Mouse (Mus musculus) lung, postnatal 36 days (tissue): ENCODE measurements at regions not wholly inside any gene's neighbourhood (a gene's known extent, or its start where the extent isn't known, plus 50 kb on each side); places are given as distances from the start of the nearest gene placed in this dataset.

Source experiments
- DNase-seq: peaks from one replicate; pipeline ENCODE4 v3.0.0; 2022; ENCODE audit warnings: mixed read lengths

DNA sequence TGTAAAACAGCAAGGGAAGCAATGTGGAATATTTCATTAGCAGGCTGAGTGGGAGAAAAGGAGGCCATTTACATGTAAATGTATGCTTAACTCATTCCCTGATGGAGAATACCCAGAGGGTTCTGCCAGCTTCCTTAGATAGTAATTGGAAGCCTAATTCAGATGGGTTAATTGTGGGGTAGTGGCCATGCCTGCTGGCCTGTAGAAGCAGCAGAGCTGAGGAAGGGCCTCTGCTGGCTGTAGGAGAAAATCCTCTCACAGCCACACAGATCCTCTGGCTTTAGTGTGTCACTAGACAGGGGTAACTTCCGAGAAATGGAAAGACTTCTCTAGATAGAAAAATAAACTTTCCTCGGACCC, 1588.7 kb upstream of the Got2 start:
- no peak for DNase-seq

DNA sequence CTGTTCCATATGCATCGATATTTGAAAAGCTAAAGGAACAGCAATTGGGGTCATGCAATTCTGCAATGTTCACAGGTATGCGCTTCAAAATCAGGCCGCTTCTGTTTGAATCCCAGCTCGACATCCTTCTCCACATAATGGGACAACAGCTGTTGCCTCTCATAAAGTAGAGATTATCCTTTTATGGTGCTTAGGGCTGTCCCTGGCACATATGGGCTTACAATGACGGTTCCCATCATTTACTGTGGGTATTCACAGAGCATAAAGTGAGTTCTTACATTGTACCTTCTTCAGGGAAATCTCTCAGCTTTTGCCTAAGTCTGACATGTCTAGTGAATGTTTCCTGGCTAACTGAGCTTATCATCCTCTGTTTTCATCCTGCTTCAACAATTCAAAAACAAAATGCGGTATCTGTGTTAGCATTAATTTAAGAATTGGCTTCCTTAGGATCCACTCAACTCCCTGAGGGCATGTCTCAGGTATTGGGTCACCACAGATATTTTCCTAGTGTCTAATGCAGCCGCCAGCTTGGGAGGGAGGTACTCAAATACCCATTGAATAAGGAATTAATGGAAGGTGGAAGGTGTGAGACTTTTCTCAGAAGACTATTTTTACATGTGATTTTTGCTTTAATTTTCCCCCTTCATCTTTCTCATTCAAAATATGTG, 1588.2 kb upstream of the Got2 start:
- DNase-seq: no peak

DNA sequence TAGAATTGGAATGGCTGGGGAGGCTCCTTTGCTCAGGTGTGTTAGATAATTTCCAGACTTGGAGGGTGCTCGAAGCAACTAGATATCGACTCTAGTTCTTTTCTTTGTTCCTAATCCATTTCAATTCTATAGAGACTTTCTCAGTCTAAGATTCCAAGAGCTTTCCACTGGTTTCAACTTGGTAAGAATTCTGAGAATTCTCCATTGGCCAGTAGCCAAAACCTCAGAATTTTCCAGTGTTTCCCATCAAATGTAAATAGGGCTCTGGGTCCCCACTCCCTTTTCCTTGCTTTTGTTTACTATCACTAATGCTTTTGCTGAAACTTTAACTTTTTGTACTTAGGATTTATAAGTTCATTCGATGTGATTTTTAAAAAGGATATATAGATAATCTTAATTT, 1585.0 kb upstream of the Got2 start:
- no peak for DNase-seq

DNA sequence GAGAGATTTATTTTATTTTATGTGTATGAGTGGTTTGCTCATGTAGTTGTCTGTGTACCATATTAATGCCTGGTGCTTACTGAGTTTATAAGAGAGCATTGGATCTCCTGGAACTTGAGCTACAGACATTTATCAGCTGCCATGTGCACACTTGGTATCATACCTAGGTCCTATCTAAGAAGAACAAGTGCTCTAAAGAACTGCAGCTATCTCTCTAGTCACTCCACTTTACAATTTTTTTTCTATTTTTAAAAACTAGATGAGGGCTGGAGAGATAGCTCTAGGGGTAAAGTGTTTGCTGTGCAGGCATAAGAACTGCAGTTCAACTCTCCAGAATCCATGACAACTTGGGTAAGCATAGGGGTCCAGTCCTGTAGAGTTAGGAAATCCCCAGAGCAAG, 1573.1 kb upstream of the Got2 start:
- no peak for DNase-seq

DNA sequence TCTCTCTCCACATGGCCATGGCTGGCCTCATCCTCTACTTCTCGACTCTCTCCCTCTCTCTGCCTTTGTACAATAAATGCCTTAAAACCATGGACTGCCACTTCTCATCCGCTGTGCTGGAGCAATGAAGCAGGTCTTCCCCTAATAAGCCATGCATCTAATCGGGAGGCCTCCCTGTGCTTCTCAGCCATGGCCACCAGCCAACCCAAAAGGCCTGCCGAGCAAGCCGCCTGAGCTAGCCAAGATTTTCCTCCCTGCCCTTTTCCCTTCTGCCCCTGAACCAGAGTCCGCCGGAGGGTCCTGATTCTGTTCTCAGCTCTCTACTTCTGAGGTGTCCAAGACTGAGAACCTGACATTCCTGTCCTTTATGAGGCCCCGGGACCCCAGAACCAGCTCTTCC, 1559.3 kb upstream of the Got2 start:
- DNase-seq: no peak

DNA sequence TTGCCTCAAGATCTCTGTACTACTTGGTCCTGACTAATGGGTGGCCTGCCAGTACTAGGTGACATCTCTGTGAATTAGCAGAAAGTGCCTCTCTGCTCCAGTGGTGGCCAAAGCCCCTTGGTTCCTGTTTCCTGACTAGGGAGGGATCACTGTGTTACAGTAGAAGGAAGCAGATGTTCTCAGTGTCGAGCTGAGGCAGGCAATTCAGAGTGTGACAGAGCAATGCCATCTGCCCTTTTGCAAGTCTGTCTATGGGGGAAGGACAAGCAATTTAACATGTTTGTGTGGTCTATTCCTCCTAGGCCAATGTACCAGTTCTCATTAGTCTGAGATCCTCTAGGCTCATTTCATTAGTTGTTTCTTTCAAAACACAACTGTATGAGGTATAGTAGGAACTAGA, 1553.1 kb upstream of the Got2 start:
- no peak for DNase-seq

DNA sequence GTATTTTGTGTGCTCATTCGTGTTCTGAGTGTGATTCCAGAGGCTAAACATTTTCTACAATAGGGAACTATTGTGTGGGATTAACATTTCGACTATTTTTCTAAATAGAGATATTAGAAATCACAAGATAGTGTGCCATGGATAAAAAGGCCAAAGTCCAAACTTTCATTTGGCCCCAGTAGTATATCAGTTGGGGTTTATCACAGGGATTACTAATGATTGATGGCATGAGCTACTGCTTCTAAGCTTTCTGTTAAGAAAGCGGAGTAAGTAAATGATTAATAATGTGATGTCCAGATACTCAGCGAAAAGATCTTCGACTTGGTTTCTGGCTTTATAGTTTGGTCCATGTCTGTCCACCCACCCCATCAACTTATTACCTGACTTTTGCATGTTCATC, 1545.2 kb upstream of the Got2 start:
- DNase-seq: no peak

DNA sequence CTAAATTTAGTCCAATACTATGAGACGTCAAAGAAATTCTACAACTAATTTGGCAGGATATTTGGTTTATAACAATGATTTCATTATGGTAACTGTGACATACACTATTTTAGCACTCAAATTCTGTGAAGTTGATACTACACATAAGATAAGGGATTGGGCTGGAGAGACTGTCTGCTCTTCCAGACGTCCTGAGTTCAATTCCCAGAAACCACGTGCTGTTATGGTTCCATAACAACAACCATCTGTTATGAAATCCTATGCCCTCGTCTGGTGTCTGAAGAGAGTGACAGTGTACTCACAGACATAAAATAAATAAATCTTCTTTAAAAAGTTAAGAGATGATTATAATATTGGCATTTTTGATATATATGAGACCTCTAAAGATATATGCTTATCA, 1543.1 kb upstream of the Got2 start:
- no peak for DNase-seq

DNA sequence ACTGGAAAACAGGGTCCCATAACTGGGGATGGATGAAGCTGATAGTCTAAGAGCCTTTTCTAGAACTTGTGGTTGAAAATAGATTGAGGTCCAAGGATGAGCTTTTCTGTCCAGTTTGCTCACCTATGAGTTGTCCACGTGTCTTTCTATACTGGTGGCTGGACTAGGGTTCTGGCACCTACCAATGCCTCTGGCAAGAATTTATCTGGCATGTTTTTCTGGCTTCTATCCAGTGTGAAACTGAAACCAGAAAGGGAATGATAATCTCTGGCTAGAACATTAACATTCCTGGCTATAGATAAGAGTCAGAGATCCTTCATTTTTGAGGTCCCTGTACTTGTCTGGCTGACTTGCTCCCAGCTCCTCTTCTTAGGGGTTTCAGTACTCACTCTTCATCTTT, 1534.0 kb upstream of the Got2 start:
- DNase-seq: no peak

DNA sequence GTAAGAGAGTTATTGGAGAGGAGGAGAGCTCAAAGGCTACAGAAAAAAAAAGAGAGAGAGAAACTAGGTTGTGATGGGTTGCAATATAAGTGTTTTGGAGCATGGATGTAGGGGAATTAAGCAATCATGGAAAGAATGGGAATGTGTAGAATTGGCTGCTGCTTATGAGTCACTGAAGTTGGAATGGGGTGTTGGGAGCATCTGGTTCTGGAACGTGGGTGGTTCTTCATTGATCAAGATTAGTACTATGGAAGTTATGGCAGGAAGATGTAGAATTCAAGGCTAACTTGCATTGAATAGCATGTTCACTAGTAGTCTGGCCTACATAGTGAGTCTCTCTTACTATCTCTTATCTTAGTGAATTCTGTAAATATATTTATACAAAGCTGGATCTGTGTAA, 1526.4 kb upstream of the Got2 start:
- DNase-seq: no peak

DNA sequence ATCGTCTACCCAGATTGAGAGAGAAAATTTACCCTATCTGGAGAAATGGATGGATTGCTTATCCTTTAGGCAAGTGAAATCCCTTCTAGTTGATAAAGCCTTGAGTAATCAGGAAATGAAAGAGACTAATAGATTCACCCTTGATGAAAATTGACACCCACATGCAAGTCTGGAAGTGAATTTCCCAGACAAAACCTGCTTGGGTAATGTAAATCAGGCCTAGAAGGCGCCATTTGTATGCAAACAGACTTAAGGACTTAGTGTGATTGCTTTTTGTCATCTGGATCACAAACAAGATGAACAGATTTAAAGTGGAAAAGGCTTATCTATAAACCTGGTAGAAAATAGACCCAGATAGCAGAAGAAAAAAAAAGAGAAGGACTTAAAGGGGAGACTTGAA, 1515.0 kb upstream of the Got2 start:
- DNase-seq: no peak

DNA sequence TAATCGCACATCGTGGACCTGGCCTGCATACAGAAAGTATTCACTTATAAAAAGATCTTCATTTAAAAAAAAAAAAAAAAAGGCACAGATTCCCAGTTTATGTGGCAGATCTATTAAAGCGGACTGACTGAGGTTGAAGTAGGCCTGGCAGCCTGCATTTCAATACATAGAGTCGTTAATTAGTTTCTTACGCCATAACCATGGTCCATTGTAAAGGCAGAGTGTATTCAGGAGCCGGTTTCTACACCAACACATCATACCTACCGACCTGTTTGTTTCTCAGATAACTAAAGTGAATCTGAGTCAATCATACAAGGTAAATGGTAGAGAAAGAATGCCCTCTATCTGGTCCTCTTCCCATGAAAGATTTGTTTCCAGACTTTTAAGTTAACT, 1509.0 kb upstream of the Got2 start:
- no peak for DNase-seq

DNA sequence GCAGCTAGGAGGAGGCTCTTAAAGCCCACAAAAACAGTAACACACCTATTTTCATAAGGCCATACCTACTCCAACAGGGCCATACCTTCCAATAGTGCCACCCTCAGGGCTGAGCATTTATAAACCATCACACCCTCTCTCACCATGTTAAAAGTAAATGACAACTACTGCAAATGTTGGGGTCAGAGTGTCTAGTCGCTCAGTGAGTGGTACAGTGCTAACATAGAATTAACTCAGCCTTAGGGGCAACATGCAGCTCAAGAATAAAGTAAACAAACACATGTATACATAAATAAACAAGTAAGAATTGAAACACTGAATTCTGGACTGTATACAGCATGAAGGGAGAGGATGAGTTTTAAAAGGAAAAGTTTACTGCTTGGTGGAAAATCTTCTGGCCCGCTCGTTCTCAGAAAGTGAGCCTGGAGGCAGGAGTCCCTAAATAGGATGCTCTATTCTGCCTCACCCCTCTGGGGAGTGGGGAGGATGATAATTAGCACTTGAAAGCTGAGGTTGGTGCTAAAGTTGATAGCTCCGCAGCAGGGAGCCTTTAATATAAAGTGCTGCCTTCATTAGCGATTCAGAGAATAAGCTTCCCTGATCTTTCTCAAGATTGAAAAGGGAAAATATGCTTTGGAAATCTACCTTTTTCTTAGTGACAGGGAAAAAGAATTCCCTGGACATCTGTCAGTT, 1508.4 kb upstream of the Got2 start:
- DNase-seq: no peak

DNA sequence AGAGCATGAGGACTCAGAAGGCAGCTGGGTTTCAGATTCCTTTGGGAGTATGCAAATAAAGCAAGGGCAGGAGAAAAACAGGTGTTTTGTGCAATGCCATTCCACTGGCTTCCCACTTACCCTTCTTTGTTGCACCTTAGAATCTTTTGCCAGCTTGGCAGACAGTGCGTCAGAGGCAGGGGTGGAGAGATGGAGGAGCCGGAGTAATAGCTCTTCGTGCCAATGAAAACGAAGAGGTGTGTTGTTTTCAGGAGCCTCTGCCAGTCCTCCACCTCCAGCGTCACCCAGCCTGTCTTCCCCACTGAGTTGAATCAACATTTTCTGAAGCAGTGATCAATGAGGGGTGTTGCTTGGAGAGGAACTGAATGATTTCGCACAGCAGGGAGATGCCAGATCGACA, 1501.3 kb upstream of the Got2 start:
- no peak for DNase-seq

DNA sequence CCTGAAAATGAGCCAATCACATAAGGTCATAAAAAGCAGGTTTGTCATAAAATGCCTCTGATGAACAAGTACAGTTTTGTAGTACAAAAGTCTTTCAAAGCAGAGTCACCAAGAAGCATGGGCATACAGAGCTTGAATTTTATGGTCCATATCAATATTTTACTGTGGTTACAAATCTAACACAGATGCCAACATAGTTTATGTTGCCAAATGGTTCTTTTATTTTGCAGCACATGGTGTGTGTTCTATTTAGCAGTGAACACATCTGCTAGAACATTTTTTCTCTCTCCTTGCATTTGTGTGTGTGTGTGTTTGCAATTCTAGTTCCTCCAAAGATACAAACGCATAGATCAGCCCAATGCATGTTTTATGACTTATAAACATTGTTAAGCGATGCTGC, 1500.8 kb upstream of the Got2 start:
- no peak for DNase-seq

DNA sequence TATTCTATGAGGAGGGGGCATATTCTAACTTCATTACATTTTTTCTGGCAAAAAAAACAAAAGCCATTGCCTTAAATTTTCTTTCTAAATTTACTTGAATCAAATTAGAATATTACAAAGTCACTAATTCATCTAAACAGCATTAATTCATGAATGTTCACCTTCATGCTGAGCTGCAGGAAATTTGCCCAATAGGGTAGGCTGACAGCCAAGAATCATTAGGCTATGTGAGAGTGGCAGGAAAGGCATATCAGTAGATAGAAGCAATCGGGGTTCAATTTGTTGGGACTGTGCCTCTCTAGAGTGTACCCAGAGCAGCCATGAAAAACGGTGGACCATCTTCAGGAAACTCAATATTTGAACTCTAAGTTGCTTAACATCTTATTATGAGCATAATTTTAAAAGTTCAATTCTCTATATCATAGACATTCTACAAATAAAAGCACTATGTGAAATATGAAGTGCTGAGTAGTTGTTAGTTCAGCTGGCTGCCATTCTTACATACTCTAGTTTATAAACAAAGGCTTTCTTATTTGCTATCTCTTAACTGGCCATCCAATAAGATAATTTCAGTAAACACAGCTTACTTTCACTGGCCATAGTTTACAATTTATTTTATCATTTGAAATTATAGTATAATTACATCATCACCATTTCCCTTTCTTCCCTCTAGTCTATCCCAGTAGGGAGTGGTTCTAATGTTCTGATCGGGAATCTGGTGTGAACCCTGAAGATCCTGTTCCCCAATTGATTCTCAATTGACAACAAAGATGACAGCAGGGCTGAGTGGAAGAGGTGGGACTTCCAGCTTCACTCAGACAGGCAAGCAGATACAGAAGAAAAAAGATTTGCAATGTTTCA, 1486.8 kb upstream of the Got2 start:
- no peak for DNase-seq

DNA sequence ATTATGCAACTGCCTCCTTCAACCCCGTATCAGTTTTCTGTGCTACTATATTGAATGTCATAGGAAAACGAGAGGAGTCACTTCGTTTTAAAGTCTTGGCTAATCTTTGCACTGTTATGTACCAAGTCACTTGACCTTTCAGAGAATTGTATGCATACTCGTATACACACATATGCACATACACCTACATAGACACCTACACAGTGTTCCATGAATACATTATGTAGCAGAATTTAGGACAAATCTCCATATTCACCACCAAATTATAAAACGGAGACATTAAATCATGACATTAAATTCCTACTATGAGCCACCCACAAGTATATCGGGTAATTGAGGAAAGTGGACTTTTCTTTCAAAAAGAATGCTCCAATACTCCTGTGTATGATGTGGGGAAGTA, 1458.3 kb upstream of the Got2 start:
- DNase-seq: no peak

DNA sequence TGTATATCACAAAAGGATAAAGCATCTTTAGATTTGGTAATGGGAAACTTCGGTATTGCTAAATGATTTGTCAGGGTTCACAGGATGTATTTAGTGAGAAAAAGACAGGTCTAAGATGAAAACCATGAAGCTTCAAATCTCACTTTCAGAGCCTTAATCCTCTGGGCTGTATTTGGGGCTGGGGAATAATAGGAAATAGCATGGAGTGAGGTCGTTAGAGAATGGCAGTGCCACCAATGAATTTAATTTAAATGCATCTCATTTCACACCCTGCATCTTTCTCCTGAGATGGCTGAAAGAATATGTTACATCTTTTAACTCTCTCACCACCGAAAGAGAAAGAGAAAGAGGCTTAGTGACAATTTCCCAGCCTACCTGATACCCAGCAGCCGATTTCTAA, 1427.2 kb upstream of the Got2 start:
- DNase-seq: no peak

DNA sequence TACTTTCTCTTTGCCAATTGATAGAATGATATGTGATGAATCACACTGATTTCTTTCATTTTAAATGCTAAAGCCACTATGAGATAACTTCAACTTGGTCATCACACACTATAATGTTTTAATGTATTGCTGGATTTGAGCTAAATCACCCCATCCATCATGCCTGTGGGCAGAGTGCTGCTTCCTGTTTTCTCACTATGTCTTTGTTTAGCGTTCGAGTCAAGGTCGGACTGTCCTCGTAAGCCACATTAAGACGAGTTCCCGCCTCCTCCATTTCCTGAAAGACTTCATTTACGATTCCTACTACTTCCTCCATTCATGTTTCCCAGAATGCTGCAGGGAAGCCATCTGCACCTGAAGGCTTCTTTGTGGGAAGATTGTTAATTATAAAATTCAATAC, 1420.0 kb upstream of the Got2 start:
- DNase-seq: no peak

DNA sequence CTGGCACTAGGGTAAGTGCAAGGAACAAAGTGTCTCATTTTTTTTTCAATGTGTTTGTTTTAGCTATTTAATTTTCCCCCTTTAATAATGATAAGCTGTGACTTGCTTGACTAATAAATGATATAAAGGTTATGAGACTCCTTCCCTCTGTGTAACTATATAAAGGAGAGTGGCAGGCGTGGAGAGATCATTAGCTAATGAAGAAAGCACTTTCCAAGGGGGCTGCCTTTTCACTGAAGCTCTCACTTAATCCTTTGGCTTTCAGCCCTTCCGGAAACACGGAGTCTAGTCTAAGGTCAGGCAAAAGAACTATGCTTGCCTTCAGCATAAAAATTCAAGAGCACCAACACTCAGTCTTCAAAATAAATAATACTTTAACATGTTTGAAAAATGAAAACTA, 1382.2 kb upstream of the Got2 start:
- DNase-seq: no peak

DNA sequence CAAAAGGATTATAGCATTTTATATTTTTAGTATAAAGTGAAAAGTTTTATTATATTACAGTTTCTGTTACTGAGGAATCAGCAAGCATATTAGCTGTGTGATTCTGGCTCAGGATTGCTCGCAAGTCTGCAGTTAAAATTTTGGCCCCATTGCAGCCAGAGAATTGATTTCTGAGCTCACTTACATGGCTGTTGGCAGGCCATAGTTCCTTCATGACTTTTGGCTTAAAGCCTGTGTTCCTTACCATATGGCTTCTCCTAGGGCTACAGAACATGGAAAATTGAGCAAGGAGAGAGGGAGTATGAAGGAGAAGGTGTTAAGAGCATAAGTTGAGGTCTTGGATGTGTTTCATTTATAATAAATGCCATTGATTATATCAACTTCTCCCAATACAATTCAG, 1372.6 kb upstream of the Got2 start:
- DNase-seq: no peak

DNA sequence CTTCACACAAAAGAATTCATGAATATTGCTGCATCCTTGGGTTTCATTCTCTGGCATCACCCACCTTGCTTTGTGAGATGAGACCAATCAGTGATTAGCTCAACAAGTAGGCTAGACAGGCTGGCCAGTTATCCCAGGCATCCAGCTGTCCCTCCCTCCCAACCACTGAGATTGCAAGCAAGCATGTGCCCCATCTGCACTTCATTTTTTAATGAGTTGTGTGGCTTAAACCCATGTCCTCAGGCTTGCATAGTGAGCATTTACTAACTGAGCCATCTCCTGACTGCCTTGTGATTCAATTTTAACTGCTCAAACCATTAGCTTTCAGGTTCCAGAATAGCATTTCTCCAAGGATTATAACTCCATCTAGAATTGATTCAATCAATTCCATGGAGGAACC, 1365.8 kb upstream of the Got2 start:
- DNase-seq: no peak

DNA sequence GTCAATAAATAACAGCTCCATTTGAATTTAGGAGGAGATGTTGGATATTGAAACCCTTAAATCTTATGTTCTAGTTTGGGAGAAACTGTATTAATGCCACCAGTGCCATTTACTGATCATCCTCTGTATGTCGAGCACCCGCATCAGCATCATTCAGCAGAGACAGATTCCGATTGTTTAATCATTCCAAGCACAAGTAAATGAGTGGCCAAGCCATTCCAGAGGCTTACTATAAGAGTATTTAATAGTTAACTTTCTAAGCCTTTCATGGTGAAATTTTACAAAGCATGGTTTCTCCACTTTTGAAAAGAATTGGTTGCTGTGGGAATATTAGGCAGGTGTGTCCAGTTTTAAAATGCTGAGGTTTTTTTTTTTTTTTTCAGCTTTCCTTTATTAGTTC, 1363.9 kb upstream of the Got2 start:
- DNase-seq: no peak

DNA sequence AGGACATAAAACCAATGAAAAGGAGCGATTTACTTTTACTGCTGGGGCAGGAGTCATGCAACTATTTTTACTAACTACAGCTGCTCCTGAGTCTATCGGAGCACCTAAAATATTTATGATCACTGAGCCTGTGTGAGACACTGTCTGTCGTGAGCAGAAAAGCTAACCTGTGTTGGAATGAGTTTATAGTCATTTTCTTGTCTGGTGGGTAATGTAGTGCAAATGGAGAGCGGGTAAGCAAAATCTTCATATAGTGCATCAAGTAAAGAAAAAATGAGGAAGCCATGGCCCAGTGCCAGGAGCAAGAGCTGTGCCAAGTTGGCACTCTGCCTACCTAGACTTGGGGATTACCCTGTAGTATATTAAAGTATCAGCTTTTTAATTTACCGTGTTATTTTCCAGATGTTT, 1363.1 kb upstream of the Got2 start:
- no peak for DNase-seq
